Mouse (Mus musculus) heart, postnatal 36 days (tissue): ENCODE measurements around the gene Kat6b. TPM values are rescaled to one million over a fixed set of nuclear protein-coding genes. Genes with fewer than 3 reads are reported as not detected.
"Not testable (repeated sequence)": the region's sequence is repeated elsewhere in the genome, so short reads cannot be mapped to it uniquely, and the experiment has no call there.

Experiments used
- DNase-seq, 2 experiments: peaks; one replicate each; pipeline ENCODE4 v3.0.0; 2021 to 2022
- intact Hi-C: fragments of 180-260 bp; cut with DNase I; formaldehyde crosslinking; loops from one replicate; pipeline ENCODE4 v1.15.1; 2025
- total RNA-seq, 2 experiments: library from RNA; stranded (reverse); gene quantifications; 2 replicates each; pipeline ENCODE4 v1.2.3; 2021

The Kat6b gene
- total RNA-seq, 2 experiments from 2014 or later = 29.9 to 31.7 TPM

DNA sequence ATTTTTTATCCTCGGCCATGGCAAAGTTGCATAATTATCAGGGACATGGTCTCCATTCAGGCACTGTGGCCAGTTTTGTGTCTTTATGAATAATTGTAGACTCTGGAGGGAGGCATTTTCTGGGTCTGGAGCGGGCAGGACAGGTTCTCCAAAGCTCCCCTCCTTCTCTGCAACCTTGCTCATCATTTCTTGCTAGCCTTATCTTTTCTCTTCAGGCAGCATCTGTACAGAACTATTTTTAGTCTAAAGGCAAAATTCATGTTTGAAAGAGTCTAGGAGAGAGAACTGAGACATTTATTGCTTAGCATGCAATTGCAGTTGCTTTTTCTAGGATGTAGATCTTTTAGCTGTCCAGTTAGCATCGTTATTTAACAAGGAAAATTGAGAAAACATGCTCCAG lies 38.1 kb downstream of the Kat6b start:
- intact Hi-C loops = no loop called here
- no peak for DNase-seq

DNA sequence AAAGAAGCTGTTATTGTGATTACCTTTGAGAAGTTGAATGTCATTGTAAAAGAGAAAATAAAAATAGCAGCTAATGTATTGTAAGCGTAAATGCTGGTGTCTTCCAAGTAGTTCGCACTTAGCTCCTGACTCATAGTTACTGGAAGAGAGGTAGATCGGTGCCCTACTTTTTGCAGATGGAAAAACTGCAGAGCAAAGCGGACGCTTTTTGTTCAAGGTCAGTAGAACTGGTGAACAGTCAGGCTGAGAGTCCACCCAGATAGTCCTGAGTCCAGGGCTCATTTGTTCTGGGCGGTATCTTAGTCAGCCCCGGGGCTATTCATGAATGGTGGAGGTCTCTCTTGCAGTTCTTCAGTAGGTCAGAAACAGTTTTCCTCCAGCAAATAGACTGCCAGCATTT lies 39.3 kb downstream of the Kat6b start:
- intact Hi-C loops = no loop called here
- DNase-seq = peak in 1 of 2 experiments; percentile 9

DNA sequence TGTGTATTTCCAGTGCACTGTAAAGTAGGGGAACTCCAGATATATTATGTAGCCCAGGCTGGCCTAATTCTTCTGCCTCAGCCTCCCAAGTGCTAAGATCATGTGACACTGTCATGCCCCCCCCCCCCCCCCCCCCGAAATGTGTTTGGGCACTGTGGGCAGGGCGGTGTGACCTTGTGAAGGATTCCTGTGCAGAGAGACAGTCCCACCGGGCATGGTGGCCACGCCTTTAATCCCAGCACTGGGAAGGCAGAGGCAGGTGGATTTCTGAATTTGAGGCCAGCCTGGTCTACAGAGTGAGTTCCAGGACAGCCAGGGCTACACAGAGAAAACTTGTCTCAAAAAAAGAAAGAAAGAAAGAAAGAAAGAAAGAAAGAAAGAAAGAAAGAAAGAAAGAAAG lies 40.3 kb downstream of the Kat6b start:
- intact Hi-C loops = not testable (repeated sequence)

DNA sequence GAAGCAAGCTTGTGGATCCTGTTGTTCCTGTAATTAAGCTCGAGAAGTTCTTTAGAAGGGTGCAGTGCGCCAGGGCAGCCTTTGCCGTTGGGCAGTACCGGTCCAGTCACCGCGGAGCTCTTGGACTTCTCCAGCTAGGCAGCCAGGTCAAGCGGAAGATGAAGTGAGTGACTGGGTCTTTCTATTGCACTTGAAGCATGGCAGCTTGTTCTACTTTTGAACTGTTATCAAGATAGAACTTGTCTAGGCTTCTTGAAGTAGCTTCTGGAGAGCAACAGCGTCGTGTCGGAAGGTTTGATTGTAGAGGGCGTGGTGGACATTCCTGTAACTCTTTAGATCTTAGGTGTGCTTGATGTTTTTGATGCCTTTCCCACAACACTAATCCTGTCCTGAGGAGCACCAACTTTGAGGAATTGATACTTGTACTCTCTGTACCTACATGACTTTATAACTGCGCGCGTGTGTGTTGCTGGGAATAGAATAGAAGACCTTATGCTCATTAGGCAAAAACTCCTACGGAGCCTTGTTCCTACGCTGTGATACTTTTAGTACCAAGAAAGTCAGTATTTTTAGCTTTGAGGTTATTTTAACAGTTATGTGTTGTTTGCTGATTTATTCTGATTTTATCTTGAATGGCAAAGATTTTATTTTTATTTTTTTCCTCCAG lies 41.2 kb downstream of the Kat6b start:
- DNase-seq = peak in 1 of 2 experiments; percentile 10
- intact Hi-C loops = no loop called here

More for the DNA sequence above, 40.3 kb downstream of the Kat6b start:
- DNase-seq = not testable (repeated sequence)

DNA sequence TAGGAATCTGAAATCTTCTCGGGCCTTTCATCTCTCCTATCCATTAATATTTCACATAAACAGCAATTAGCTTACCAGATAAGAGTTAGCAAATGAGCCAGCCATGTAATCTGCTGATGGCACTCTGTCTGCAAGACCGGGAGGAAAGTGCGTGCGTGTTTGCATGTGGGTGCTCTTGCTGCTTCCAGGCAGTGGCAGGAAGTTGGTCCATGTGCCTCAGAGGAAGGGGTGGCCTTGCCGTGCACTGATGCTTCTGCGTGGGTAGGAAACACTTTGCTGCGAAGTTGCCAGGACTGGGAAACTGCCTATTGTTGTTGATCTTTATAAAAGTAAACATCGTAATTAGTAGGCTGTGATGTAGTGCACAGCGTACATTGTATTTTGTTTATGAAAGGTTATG lies 42.0 kb downstream of the Kat6b start:
- intact Hi-C loops = no loop called here
- peak; percentile 26 to 30 for DNase-seq

DNA sequence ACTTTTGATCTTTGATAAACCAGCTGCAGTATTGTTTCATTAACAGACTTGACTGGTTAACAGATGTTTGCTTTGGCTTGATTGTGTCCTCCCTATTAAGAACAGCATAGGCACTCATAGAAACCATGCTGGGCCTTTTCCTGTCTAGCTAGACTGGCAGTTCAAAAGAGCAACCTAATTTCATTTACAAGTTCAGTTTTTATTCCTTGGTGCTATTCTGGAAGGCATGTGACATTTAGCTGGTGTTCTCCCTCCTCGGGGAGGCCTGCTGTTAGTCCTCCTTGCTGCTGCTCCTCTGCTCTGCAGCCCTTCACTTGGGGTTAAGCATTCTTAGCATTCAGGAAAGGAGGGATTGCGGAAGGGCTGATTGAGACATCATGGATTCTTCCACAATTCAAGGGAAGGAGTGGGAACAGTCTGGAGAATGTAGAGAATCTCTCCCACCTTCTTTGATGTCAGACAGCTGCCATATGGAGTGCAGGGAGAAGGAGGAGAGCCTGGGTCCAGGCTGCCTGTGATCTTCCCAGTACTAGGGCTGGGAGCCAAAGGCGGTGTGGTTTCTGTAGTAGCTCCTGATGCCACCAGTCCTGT lies 42.7 kb downstream of the Kat6b start:
- intact Hi-C loops = no loop called here
- DNase-seq = peak in 1 of 2 experiments; percentile 14

DNA sequence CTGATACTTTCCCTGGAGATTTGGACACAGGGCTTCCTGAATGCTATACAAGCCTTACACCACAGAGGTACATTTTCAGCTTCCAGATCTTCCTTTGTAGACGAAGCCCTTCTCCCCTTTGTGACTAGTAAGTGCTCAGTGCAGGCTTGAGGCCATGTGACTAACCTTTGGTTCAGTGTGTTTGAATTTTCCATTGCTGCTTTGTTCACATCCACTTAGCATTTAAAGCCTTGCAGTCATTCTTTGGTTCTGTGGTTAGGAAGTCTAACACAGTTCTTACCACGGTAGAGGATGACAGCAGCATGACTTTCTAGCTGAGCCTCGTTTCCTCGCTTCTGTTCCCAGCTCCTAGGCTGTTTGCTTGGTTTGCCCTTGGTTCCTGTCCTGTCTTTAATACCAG lies 44.4 kb downstream of the Kat6b start:
- DNase-seq = no peak
- intact Hi-C loops = no loop called here

DNA sequence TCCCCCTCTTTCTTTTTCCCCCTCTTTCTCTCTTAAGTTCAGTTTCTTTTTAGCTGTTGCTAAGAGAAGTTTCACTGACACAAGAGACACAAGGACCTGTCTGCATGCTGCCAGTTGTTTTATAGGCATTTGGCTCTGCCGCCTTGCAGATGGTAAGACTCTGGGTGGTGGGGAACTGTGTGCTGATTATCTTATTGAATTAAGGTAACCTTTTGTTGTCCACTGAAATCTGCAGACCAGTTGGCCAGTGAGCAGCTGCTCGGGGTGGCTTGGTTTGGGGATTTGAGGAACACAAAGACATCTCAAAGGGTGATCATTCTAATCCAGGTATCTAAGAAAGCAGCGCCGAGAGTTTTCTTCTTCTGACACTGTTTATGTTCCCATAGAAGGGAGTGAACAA lies 52.3 kb downstream of the Kat6b start:
- intact Hi-C loops = no loop called here
- no peak for DNase-seq

DNA sequence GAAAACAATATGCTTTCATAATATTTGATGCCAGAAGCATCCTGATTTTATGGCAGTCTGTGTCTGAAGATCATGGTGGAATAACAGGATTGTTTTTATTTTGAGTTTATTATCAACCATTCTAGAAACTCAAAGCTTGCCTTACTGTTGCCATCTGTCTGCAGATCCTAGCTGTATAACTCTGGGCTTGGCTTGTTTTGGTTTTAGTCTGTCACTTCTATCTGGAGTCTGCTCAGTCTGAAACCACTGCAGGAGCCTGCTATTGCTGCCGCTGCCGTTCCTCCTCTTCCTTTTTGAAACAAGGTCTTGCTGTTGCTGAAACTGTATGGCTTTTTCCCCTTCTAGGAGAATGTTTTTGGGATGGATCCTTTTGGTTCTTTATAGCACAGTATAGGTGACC lies 52.8 kb downstream of the Kat6b start:
- intact Hi-C loops = no loop called here
- DNase-seq = no peak

DNA sequence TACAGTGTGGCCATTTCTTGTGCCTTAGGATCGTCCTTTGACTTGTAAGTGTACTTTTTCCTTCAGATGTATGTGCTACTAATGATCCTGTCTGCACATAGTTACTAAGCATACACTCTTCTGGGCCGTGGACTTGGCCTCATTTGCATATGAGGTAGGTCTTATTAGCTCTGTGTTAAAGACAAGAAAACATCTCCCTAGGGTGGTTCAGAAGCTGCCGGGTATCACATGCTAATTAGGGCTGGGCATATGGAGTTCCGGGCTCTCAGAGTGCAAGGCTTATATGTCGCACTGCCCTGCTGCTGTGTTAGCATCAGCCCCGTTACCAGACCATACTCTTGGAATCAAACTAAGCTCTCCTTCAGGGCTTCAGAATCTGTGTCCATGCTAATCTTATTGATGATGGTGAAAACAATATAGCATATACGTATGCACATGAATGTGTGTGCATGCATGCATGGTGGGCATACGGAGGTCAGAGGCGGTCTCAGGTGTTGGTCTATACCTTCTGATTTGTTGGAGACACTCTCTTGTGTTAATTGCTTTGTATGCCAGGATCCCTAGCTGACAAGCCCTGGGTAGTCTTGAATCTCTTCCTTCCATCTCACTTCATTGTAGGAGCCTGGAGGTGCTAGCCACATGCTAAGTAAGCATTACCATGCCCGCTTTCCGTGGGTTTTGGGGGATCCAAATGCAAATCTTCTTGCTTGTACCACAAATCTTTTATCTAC lies 53.5 kb downstream of the Kat6b start:
- intact Hi-C loops = no loop called here
- no peak for DNase-seq

DNA sequence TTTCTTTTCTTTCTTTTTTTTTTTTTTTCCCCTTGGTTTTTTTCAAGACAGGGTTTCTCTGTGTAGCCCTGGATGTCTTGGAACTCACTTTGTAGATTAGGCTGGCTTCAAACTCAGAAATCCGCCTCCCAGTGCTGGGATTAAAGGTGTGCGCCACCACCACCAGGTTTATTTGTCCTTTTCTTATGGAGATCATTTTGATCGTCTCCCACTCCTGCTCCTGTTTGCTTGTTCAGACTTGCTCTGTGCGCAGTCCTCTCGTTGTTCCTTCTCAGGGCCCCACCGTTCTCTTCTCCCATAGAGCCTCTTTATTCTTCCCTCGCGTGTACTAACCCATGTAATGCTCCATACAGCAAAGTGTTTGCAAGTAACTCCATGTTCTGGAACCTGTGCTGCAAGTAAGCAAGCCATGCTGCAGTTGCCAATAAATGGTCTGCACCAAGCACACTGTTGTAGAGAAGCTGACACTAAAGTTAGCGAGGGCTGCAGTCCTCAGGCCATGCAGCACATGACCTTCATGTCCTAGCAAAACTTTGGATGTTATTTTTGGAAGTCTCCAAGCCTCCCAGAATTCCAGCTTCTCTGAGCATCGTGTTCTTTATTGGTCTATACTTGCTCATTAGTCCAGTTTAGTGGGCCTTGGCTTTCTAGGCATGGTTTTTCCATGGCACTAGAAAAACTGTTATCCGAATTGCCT lies 55.4 kb downstream of the Kat6b start:
- intact Hi-C loops = no loop called here
- no peak for DNase-seq

DNA sequence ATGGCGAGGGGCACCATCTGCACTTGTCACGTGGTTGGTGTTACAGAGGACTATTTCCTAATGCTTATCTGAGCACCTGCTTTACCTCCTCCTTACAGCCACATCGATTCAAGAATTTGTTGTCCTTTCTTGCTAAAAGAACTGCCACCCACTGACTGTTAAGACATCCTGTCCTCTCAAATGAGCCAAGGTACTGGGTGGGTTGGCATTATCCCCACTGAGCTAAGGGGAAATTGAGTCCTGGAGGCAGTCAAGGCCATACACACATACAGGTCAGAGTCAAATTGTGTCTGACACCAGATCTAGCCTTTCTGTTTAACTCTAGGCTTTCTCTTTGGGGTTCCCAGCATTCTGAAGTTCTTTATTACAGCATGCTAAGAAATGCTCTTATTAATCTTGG lies 56.6 kb downstream of the Kat6b start:
- intact Hi-C loops = no loop called here
- DNase-seq = no peak

DNA sequence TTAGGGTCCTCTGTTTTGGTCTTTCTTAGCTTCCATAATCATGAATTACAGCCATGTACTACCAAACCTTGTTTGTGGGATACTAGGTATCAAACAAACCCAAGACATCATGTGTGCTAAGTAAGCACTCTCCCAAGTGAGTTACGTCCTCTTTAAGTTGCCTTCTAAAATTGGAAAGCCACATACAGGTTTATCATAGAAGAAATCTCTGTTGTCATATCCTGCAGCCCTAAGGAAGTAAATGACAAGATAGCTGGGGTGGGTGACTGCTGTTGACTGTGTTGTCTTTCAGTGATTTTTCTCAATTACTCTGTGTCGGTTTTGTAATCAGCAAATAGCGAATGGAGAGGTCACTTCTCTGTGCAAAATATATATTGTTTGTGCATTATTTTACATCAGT lies 58.5 kb downstream of the Kat6b start:
- DNase-seq = no peak
- intact Hi-C loops = no loop called here

DNA sequence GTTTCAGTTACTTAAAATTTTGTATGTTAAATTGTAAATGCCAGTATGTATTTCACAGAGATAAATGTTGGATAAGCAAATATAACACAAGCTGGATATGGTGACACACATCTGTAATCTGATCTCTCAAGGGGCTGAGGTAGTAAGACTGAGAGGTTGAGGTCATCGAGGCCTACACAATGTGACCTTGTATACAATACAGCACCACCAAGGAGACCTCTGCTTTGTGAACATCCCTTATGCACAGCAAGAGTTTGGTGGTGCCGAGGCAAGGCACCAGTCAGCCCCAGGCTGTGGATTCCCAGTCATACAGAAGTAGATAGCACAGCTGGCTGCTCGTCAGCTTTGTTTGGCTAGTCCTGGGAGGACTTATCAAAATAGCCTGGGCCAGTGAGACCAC lies 59.1 kb downstream of the Kat6b start:
- intact Hi-C loops = no loop called here
- no peak for DNase-seq

DNA sequence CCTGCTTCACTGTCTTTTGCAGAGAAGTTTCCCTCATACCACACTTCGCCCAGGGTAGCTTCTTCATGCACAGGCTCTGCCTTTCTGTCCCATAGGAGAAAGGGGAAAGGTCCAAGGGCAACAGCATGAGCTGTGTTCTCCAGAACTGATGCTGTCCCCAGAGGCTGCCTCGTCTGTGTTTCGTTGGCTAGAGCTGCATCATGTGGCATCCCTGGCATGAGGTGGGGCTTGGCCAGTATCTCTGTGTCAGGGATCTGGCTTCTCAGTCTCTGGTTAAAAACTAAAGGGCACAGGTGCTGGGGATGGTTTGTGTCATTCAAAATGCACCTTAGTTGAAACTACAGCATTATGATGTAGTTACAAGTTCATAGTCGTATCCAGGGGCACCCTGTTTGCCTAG lies 64.3 kb downstream of the Kat6b start:
- intact Hi-C loops = loop anchor here (5.0 kb wide), 1 partner anchor 67 kb away; no protein-coding TSS in a partner anchor

DNA sequence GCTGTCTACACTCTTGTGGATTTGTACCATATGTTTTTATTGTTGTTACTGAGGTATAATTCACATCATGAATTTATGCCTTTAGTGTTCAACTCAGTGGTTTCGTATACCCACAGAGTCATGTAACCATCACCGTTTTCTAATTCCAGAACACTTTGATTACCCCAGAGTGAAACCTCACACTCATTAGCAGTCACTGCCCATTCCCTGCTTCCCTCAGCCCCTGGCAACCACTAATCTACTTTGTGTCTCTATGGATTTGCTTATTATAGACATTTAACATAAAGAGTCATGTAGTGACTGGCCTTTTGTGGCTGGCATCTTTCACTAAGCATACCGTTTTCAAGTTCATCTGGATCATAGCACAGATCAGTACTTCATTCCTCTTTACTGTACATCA lies 65.1 kb downstream of the Kat6b start:
- DNase-seq = no peak
- intact Hi-C loops = loop anchor here (5.0 kb wide), 1 partner anchor 66 kb away; no protein-coding TSS in a partner anchor

More for the DNA sequence above, 64.3 kb downstream of the Kat6b start:
- DNase-seq = no peak

DNA sequence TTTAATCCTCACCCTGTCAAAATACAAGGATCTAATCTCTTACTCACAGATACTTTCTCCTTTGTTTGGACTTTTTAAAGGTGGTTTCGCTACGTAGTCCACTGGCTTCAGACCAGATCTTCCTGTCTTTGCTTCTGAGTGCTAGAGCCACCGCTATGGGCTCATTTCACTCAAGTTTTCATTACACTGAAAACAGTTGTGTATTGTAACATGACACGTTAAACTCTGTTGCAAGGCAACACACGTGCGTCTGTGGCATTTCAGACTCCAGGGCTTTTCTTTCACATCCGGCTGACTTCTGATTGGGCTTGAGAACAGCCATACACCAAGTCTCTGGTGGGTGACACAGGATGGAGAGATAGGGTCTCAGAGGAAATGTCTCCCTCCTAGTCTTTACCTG lies 66.1 kb downstream of the Kat6b start:
- intact Hi-C loops = loop anchor here (5.0 kb wide), 1 partner anchor 65 kb away; no protein-coding TSS in a partner anchor
- DNase-seq = no peak

DNA sequence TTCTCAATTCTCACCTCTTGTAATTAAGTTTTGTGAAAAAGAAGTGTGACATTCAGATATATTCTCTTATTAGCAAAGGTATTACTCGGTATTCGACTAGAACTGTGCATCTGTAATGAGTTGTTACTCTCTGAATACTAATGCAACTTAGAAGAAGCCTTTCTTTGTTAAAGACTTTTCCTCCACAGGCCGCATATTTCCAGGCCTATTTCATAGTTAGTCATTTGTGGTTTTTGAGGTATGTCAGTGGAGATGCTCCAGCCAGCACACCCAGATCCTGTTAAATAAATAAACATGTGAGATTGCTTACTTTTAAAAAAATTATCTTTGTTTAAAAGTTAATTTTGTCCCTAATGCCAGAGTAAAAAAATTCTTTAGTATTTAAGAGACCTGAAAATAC lies 66.7 kb downstream of the Kat6b start:
- intact Hi-C loops = loop anchor here (5.0 kb wide), 1 partner anchor 64 kb away; no protein-coding TSS in a partner anchor
- DNase-seq = no peak

DNA sequence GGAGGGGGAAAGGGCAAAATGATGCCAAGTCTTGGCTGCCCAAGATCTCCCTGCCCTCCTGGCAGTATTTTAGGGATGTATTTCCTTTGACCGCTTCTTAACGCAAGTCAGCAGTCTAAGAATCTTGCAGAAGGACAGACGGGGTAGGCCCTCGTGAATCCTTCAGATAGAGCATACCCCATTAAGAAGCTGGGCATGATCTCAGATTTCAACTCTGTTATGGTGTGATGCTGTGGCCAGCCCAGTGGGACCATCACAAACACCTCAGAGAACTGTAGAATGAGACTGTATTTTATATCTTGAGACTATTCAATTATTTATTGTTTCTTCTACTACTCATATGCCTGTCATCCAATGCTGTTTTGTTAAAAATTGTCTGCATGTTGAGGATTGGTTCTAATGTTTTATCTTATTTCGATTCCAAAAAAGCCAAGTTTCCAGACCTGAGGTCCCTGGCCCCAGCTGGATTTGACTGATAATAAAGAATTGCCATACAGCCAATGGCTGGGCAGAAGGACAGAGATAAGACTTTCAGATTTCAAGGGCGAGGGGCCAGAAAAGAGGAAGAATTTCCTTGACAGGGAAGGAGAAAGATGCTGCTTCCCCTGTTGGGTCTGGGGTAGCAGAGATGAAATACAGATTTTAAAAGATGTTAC lies 67.8 kb downstream of the Kat6b start:
- DNase-seq = no peak
- intact Hi-C loops = loop anchor here (5.0 kb wide), 1 partner anchor 63 kb away; no protein-coding TSS in a partner anchor

DNA sequence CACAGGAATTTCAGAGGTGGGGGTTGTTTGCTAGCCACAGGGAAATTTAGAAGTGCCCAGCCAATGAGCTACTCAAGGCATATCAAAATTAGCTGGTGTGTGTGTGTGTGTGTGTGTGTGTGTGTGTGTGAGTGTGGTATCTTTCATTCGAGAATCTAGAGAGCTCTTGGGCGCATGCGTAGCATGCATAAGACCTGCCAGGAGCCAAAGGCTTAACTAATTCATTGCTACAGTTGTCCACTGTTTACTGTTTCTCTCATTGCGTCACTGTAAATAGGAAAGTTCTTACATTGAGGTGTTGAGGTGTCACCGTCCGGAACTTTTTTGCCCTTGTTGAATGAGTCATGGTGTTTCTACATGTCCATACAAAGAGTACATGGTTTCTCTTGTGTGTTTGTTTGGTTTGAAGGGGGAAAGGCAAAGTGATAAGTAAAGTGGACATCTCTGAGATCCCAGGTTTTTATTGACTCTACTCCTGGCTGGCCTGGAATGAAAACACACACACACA lies 68.4 kb downstream of the Kat6b start:
- DNase-seq = no peak
- intact Hi-C loops = loop anchor here (5.0 kb wide), 1 partner anchor 63 kb away; no protein-coding TSS in a partner anchor
